Mouse (Mus musculus): ENCODE results near the gene Exosc10. TPM values are rescaled to one million over a fixed set of nuclear protein-coding genes. Genes with fewer than 3 reads are reported as not detected.

The Exosc10 gene
- total RNA-seq (2021): 10 to 100 TPM; 19.6 to 20.4 TPM
- long read RNA-seq, experiment 1, transcript Exosc10-201 (25 exons, 2,790 nt): major isoform, 21 of 27 reads
- long read RNA-seq, experiment 1, partial matches to known transcripts: 2 of 27 reads
- long read RNA-seq, experiment 1, other reads (novel, unspliced or antisense): 3 of 27 reads
- long read RNA-seq, experiment 2, transcript Exosc10-201 (25 exons, 2,790 nt): major isoform, 20 of 27 reads
- long read RNA-seq, experiment 2, partial matches to known transcripts: 4 of 27 reads
- long read RNA-seq, experiment 2, other reads (novel, unspliced or antisense): 2 of 27 reads

DNA sequence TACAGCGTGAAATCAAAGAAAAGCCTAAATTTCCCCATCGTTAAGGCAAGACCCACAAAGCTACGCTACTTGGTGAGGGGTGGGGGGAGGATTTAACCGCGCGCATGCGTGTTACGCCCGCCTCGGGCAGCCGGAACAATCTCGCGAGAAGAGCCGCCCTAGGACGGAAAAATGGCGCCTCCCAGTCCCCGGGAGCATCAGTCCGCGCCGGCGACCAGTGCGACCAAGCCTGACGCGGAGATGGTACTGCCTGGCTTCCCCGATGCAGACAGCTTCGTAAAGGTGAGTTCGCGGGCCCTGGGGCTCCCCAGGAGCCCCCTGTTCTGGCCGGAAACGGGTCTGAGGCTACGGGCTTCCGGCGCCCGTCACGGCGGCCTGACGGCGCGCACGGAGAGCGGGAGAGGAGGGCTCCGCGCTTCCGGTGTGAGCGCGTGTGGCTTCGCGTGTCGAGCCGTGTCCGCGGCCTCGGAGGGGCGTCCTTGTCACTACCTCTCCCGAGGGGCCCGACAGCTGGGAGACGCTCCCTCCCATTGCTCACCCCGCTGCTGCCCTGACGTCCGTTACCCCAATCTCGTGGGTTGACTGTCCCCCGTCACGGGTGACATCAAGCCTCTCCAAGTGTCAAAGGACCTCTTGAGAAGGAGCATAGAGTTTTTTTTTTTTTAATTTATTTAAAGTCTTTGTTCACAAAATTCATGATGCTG, at the start of gene Exosc10:
Gene Exosc10 (plus strand): TSS at position 133 of the 704 bp plus-strand sequence.
- peak; percentile 89 for DNase-seq (ENCODE audit: low spot score)

DNA sequence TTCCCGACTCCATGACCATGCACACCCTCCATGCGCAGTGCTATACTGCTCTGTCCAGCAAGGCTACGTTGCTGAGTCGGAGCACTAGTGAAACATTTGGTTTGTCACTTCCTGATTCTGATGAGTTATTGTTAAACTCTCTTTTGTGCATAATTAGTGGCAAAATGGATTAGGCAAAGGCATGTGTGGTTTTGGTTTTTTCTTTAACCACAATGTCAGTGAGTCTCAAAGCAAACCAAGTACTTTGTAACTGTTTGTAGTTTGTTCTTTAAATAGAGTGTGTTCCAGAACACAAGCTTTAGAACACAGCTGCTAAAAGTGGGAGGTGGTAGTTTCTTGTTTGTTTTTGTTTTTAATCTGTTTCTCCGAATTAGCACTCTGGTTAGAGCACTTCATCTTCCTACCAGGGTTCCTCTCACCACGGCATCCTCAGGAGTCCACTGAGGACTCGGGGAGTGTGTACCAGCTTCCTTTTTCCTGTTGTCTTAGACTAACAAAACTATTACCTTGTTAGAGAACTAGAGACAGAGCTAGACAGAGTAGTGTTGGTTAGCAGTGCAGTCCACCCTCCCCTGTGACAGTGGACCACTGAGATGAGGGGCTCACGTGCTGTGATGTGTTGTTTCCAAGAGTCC, 48.7 kb upstream of the Exosc10 start:
- no peak for DNase-seq (ENCODE audit: low spot score)

DNA sequence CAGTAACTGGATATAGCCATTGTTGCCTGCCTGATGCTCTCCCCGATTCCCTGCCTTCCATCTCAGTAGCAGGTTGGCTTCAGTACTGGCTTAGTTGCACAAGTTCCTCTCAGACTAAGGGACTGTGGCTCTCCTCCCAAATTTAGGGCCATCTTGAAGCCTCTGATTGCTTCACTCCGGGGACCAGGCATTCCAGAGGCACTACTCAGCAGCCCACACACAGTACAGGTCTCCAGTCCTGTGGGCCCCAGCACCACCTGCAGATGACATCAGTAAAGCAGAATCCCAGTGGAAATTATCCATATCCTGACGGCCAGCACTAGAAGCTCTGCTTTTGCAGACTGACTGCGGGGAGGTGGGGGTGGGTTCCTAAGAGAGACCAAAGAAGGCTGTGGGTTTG, 47.5 kb upstream of the Exosc10 start:
- DNase-seq (ENCODE audit: low spot score): peak; percentile 76

DNA sequence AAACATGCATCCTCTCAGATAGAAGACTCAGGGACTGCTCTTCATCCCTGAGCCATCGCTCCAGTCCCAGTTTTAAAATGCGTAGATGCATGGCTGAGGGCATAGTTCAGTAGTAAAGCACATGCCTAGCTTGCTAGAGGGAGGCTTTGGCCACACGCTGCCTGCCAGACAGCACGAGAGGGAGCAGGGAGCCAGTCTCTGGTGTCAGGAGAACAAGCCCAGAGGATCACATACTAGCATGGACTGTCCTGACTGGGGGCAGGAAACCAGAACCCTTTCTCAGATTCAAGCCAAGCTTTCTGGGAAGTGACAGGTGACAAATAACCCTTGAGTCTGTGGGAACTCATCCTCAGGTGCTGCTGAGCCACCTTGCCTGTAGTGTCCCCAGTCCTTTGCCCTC, 46.9 kb upstream of the Exosc10 start:
- DNase-seq (ENCODE audit: low spot score): peak; percentile 51

DNA sequence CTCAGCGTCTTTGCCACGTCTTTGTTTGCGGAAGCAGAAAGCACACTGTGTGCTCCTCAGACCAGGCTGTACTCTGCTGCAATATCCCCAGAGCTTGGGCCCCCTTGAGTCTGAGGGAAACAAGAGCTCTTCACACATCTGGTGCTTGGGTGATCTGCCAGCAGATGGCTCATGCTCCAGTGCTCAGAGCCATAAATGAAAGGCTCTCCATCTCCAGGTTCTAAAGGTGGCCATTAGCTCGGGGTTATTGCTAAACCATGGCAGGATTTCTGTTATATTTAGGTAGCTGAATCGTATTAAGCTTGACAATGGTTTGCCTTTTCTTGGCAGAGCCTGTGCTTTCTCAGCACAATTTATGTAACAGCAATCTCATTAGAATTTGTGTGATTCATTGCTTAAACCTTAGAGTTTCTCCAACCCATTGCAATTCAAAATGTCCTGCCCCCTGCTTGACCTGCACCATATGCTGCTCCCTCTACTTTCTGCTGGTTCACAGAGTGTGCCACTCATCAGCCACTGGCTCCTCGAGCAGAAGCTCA, 45.1 kb upstream of the Exosc10 start:
- DNase-seq (ENCODE audit: low spot score): peak; percentile 65

DNA sequence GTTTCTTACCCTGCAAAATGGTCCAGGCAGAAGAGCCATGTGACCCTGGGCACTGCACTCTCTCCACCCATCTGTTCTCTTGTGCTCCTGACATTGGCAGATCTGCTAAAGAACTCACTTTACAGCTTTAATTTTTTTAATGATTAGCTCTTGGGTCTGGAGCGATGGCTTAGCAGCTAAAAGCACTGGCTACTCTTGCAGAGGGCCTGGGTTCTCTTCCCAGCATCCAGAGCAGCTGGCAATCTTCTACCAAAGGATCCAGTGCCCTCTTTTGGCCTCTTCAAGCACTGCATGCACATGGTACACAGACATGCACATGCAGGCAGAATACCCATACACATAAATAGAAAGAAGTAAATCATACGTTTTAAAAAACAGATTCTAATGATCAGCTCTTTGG, 42.9 kb upstream of the Exosc10 start:
- no peak for DNase-seq (ENCODE audit: low spot score)

DNA sequence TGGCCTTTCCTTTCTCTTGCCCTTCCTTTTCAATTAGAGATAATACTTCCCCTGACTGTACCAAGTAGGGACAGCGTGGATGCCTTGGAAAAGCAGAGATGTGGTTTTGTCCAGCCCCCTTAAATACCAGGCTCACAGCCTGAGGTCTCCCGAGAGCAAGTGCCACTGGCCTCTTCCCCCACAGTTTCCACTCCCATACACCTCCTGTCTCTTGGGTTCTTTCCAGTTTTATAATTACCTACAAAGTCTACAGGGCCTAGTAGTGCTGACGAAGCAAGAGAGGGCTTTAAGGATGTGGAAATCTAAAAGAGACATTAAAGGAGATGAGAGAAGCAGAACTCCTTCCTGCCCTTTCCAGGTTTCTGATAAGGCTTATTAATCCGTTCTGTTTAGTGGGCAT, 40.4 kb upstream of the Exosc10 start:
- DNase-seq (ENCODE audit: low spot score): no peak

DNA sequence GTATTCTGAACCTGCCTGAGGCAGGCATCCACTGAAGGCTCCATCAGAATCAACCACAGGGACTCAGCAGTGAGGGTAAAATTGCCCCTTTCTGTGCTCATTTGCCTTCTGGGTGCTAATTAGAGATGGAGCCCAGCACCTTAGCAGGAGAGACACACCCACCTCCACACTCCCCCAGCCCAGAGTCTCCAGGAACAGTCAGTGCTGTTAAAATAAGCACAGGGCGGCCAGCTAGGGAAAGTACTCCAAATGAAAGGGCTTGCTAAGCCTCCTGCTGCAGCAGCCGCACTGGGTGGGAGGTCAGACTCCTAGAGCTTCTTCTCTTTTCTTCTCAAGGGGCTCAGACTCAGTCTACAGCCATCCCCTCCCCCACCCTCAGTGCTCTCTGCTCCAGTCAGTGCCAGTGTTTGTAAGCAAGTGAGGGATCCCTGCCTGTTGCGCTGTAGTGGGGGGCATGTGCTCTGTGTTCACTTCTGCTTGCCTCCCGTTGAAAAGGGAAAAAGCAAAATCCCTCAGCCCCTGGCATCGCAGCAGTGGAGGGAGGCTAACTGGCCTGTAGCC, 39.9 kb upstream of the Exosc10 start:
- DNase-seq (ENCODE audit: low spot score): no peak

DNA sequence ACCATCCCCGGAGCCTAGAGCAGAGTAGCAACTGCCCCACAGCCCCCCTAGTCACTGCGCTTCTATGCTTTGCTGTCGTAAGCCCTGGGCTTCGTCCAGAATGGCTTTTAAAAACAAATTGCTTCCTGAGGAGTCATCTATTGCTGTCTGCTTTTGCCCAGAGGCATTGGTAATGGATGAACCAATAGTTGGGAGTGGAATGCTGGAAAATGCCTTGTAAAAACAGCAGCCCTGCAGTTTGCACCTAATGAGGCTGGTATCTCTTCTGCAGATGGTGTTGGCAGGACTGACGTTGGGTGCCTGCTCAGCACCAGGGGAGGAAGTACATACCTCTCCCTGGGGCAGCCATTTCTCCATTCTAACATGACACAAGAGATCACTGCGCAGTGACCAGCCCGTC, 34.7 kb upstream of the Exosc10 start:
- no peak for DNase-seq (ENCODE audit: low spot score)

DNA sequence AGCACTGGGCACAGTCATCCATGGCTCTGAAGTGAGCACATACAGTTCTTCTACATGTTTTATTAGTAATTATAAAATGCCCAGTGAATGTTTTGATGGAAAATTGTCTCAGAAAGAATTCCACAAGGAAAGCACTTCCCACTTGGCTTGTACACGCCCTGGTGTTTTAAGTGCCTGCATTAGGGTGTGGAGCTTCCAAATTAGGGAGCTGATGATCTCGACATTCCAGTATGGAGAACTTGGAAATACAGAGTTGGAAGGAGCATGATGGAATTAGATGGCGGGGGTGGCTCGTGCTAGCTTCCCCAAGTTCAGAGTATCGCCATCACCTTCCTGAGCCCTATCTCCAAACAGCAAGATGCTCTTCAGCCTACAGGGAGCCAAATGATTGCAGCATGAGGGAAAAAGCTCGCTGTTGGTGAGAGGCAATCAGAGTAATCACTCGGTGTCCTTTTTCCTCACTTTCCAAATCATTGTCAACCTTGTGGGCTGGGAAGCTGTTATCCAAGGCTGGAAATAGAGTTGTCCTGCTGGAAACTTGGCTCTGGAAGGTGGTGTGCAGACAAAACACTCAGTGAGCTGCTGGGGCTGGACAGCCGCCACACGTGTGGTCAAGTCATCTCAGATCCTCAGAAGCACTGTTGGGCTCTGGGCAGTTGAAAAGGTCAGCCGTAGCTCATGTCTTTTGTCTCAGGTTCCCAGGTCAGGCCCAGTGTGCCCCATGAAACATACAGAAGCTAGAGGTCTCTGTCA, 30.9 kb upstream of the Exosc10 start:
- DNase-seq (ENCODE audit: low spot score): peak; percentile 37

DNA sequence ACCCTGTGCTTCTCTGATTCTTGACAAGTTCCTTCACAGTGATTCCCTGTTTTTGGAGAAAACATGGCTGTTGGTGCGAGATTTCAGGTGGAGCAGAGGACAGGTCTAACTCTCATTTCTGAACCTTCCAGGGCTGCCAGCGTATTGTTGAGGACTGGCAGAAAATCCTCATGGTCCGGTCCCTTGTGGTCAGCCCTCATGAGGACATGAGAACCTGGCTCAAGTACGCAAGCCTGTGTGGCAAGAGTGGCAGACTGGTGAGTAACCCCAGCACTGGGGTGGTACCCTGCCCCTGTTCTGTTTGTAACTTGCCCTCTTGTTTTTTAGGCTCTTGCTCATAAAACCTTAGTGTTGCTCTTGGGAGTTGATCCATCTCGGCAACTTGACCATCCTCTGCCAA, 27.9 kb upstream of the Exosc10 start:
- no peak for DNase-seq (ENCODE audit: low spot score)

DNA sequence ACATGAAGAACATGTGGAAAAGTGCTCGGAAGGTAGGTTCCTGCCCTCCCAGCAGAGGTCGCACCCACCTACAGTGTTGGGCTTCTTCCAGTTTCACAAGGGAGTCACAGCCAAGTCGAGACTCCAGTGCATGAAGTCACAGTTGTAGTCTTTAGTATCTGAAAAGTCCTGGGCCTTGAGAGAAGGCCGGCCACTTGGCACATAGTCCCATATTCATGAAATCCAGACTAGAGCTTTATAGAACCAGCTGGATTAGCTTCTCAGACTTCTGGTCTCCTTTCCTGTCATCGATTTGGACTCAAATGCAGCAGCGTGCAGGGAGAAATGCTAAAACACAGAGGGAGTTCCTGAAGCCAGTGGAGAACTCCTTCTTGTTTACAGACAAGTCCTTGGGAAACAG, 27.5 kb upstream of the Exosc10 start:
- no peak for DNase-seq (ENCODE audit: low spot score)

DNA sequence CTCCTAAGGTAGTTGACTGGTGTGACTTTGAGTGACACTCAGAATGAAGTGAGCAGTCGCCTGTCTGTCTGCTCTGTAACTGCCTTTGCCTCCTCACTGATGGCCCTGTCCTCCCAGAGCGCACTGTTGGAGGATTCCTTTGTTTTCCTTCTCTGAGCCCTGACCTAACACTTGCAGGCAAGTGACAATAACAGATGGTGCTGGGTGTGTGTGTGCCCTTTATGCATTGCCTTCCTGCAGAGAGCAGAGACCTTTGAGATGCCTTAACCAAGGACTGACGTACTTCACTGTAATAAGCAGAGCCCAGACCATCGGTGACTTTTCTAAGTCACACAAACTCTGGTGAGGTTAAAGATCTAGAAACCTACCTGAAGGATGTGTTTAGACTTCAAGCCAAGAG, 26.9 kb upstream of the Exosc10 start:
- DNase-seq (ENCODE audit: low spot score): no peak

DNA sequence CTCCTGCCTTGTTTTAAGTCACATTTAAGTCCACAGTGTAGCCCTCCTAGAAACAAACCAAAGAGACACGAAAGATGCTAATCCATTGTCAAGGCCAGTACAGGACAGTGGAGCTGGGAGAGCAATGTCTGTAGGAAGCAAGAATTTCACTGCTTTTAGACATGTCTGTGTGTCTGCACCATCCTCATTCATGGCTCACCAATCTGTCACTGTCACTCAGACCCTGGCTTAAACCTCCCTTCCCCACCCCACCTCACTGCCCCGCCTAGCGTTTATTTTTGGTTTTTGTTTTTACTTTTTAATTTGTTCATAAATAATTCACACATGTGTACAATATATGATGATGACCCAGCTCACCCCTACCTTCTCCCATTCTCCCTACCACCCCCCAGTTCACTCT, 25.7 kb upstream of the Exosc10 start:
- DNase-seq (ENCODE audit: low spot score): no peak

DNA sequence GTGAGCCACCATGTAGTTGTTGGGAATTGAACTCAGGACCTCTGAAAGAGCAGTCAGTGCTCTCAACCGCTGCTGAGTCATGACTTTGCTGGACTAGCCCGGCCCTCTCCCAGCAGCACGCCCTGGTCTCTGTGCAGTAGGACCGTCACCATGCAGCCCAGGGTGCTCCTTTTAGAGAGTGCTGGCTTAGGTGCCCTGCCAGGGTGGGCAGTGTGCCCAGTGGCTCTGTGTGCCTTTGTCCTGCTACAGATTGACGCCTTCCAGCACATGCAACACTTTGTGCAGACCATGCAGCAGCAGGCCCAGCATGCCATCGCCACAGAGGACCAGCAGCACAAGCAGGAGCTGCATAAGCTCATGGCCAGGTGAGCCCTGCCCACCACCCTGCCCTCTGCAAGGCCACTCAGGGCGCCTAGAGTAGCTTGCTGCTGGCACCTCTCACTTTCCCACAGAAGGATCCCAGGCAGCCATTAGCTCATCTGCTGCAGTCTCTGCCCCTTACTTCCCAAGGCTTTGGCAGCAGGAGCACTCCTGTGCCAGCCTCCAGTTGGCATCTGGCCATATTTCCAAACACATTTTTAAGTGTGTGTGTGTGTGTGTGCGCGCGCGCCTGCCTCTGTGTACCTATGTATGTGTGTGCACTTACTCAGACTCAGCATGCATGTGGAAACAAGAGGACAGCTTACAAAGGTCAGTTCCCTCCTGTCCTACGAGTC, 24.5 kb upstream of the Exosc10 start:
- no peak for DNase-seq (ENCODE audit: low spot score)

DNA sequence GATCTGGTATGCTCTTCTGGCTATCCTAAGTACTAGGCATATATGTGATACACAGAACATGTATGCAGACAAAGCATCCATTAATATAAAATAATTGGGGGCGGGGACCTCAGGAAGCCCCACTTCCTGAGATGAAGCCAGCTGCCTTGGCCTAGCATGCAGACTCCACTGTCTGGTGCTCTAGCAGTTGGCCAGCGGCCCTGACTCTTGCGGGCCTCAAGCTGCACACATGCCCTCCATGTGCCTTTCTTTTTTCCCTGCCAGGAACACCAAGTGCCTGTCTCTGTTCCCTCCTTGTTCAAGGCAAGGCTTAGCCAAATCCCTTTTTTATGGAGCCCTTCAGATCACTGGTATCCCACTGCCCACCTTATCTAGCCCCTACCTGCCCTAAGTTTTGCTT, 22.4 kb upstream of the Exosc10 start:
- no peak for DNase-seq (ENCODE audit: low spot score)

DNA sequence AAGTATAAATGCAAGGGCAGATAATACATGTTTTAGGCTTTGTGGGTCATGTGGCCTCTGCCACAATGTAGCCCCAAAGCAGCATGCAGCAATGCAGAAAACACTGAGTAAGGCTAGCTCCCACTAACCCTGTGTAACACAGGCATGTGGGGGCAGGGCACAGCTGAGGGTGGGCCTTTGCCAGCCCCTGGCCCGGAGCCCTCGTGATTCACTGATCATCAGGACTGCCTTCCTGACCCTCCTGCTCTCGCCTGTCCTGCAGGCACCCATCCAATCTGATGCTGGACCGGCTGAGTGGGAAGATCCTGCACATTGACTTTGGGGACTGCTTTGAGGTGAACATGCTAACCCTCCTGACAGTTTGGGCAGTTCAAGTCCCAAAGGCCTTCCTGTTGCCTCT, 9.1 kb upstream of the Exosc10 start:
- DNase-seq (ENCODE audit: low spot score): no peak

DNA sequence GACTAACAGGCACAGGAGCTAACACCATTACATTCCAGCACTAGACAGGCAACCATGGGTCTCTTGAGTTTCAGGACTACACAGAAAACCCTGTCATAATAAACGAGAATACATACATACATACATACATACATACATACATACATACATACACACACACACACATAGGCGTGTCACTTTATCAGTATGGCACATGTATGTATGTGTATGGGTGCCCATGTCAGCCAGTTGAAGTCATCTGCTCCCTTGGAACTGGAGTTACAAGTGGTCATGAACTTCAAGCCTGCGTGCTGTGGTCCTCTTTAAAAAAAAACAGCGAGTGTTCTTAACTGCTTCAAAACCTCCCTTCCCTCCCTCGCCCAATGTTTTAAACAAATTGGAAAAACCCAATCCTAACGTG, 463 bp upstream of the Exosc10 start:
- DNase-seq (ENCODE audit: low spot score): no peak

DNA sequence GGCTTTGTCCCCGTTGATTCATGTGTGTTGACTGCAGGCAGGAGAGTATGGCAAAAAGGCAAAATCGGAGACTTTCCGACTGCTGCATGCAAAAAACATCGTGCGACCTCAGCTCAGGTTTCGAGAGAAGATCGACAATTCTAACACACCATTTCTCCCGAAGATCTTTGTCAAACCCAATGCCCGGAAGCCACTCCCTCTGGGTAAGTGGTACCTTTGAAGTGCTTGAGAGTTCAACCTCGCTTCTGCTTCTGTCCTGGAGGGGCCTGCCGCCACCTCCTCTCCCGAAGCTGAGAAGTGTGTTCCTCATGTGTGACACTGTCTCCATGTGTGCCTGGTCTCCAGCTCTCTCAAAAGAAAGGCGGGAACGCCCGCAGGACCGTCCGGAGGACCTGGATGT, 4.4 kb downstream of the Exosc10 start:
- no peak for DNase-seq (ENCODE audit: low spot score)

DNA sequence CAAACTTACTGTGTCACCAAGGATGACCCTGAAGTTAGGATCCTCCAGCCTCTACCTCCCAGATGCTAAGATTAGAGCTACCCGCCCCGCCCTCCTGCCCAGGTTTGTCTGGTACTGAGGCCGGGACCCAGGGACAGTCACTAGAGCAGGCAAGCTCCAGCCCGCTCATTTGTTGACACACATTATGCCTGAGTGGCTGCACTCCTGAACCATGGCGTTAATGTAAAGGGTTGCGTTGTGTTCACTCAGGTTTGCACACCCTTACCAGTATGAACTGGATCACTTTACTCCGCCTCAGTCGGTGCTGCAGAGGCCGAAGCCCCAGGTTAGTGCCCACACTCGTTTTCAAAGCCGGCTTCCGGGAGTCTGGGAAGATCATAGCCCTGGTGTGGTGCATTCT, 5.4 kb downstream of the Exosc10 start:
- no peak for DNase-seq (ENCODE audit: low spot score)

DNA sequence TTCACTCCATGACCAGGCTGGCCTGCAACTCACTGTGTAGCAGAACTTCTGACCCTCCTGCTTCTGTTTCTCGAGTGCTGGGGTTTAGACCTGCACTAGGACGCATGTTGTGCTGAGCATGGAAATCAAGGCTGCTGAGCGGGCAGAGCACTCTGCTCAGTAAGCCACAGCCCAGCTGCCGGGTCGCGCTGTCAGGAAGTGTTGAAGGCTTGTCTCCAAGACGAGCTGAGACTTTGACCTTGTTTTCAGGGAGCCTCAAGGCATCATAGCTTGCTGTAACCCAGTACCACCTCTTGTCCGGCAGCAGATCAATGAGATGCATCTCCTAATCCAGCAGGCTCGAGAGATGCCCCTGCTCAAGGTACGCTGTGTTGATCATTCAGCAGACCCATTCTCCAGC, 11.9 kb downstream of the Exosc10 start:
- no peak for DNase-seq (ENCODE audit: low spot score)

Measured in gastrocnemius, adult 18-20 months (tissue).